Mouse (Mus musculus) CH12.LX (cell line): ENCODE measurements around the gene Cbx6. TPM values are rescaled to one million over a fixed set of nuclear protein-coding genes. Genes with fewer than 3 reads are reported as not detected.

Experiments used
- DNase-seq: peaks from one replicate; pipeline ENCODE4 v3.0.0-alpha.2; 2013; ENCODE audit errors: extremely low read depth
- H3K27ac ChIP-seq: 2 replicates; pipeline ENCODE4 v1.5.1; 2012; ENCODE audit warnings: low read depth, mild to moderate bottlenecking, control low read depth, moderate library complexity; ENCODE audit not compliant: insufficient read depth
- H3K27me3 ChIP-seq: replicated peaks from 2 replicates; pipeline ENCODE3; 2012; ENCODE audit warnings: inconsistent platforms
- H3K36me3 ChIP-seq, 2 experiments: replicated peaks in 1 of 2; 2 replicates each; pipeline versions ENCODE3 to v1.6.1; 2012; ENCODE audit warnings: inconsistent platforms in 1 of 2, low read length in 1 of 2, mild to moderate bottlenecking in 1 of 2, mixed read lengths in 1 of 2, moderate library complexity in 1 of 2; ENCODE audit not compliant: control insufficient read depth in 1 of 2, insufficient read depth in 1 of 2
- H3K4me1 ChIP-seq, 2 experiments: 2 replicates each; pipeline ENCODE4 v1.6.1; 2012; ENCODE audit warnings: inconsistent platforms in 1 of 2, moderate library complexity in 1 of 2; ENCODE audit not compliant: insufficient read depth in 2 of 2, control insufficient read depth in 1 of 2
- H3K4me2 ChIP-seq: 2 replicates; pipeline ENCODE4 v1.6.1; 2012; ENCODE audit warnings: low read depth, mild to moderate bottlenecking, control low read depth; ENCODE audit not compliant: poor library complexity, insufficient read depth, severe bottlenecking
- H3K4me3 ChIP-seq, 3 experiments: fragments of 150-350 bp in 1 of 3; sonication (generic) in 1 of 3; replicated peaks in 1 of 3; 2 replicates each; pipeline versions ENCODE3 to v1.5.1; 2011 to 2012; ENCODE audit warnings: low read depth in 2 of 3, low read length in 2 of 3, mild to moderate bottlenecking in 2 of 3, moderate library complexity in 2 of 3, control low read depth in 1 of 3, improper control_type of control experiment in 1 of 3, inconsistent platforms in 1 of 3, mixed read lengths in 1 of 3; ENCODE audit not compliant: poor library complexity in 1 of 3
- H3K79me2 ChIP-seq: replicated peaks from 2 replicates; pipeline ENCODE4 v1.6.1; 2012; ENCODE audit warnings: mild to moderate bottlenecking, moderate library complexity; ENCODE audit not compliant: control insufficient read depth, poor library complexity, insufficient read depth, severe bottlenecking; ENCODE audit errors: extremely low read depth
- H3K9ac ChIP-seq: 2 replicates; pipeline ENCODE4 v1.6.1; 2012; ENCODE audit warnings: low read depth, mild to moderate bottlenecking, control low read depth, moderate library complexity; ENCODE audit not compliant: insufficient read depth
- H3K9me3 ChIP-seq: replicated peaks from 2 replicates; pipeline ENCODE3; 2012; ENCODE audit warnings: low read length, inconsistent platforms, mixed read lengths
- CHD2 ChIP-seq: IDR thresholded peaks from 2 replicates; pipeline ENCODE4 v1.6.1; 2011; ENCODE audit warnings: low read length, improper control_type of control experiment
- E2F4 ChIP-seq: IDR thresholded peaks from 2 replicates; pipeline ENCODE4 v1.6.1; 2011; ENCODE audit warnings: low read depth, low read length, improper control_type of control experiment; ENCODE audit not compliant: insufficient replicate concordance
- EP300 ChIP-seq: IDR thresholded peaks from 2 replicates; pipeline ENCODE4 v1.6.1; 2011; ENCODE audit warnings: low read length, improper control_type of control experiment
- ETS1 ChIP-seq: conservative IDR thresholded peaks from 2 replicates; pipeline ENCODE4 v1.6.1; 2012; ENCODE audit warnings: low read depth, mild to moderate bottlenecking, inconsistent platforms, low read length, improper control_type of control experiment, moderate library complexity
- GABPA ChIP-seq: IDR thresholded peaks from 2 replicates; pipeline ENCODE4 v1.6.1; 2012; ENCODE audit warnings: low read depth, low read length, improper control_type of control experiment, inconsistent platforms; ENCODE audit not compliant: insufficient replicate concordance
- HCFC1 ChIP-seq: IDR thresholded peaks from 2 replicates; pipeline ENCODE4 v1.6.1; 2012; ENCODE audit warnings: low read depth, mild to moderate bottlenecking, inconsistent platforms, low read length, improper control_type of control experiment
- JUN ChIP-seq: IDR thresholded peaks from 2 replicates; pipeline ENCODE4 v1.6.1; 2011; ENCODE audit warnings: low read depth, mild to moderate bottlenecking, low read length, improper control_type of control experiment, moderate library complexity; ENCODE audit not compliant: insufficient read depth
- JUND ChIP-seq: conservative IDR thresholded peaks from 2 replicates; pipeline ENCODE4 v1.6.1; 2011; ENCODE audit warnings: low read depth, low read length, improper control_type of control experiment
- MAFK ChIP-seq: IDR thresholded peaks from 2 replicates; pipeline ENCODE4 v1.6.1; 2011; ENCODE audit warnings: low read length, improper control_type of control experiment; ENCODE audit not compliant: insufficient replicate concordance
- MEF2A ChIP-seq: IDR thresholded peaks from 2 replicates; pipeline ENCODE4 v1.6.1; 2014; ENCODE audit warnings: low read depth, mild to moderate bottlenecking, inconsistent platforms, low read length, improper control_type of control experiment, borderline replicate concordance
- MYC ChIP-seq: IDR thresholded peaks from 2 replicates; pipeline ENCODE4 v1.6.1; 2011; ENCODE audit warnings: low read depth, mild to moderate bottlenecking, improper control_type of control experiment, low read length
- POLR2A ChIP-seq: IDR thresholded peaks from 2 replicates; pipeline ENCODE4 v1.6.1; 2011; ENCODE audit warnings: low read depth, mild to moderate bottlenecking, improper control_type of control experiment, low read length
- RCOR1 ChIP-seq: conservative IDR thresholded peaks from 2 replicates; pipeline ENCODE4 v1.6.1; 2012; ENCODE audit warnings: low read depth, mild to moderate bottlenecking, inconsistent platforms, low read length, improper control_type of control experiment
- SIN3A ChIP-seq: IDR thresholded peaks from 2 replicates; pipeline ENCODE4 v1.6.1; 2012; ENCODE audit warnings: low read length, improper control_type of control experiment, inconsistent platforms
- SMC3 ChIP-seq: IDR thresholded peaks from 2 replicates; pipeline ENCODE4 v1.6.1; 2011; ENCODE audit warnings: low read depth, low read length, improper control_type of control experiment
- TCF12 ChIP-seq: IDR thresholded peaks from 2 replicates; pipeline ENCODE4 v1.6.1; 2014; ENCODE audit warnings: low read depth, mild to moderate bottlenecking, inconsistent platforms, low read length, improper control_type of control experiment
- ZKSCAN1 ChIP-seq: IDR thresholded peaks from 2 replicates; pipeline ENCODE4 v1.6.1; 2012; ENCODE audit warnings: low read depth, inconsistent platforms, low read length, improper control_type of control experiment, borderline replicate concordance
- ZNF384 ChIP-seq: IDR thresholded peaks from 2 replicates; pipeline ENCODE4 v1.6.1; 2012; ENCODE audit warnings: low read depth, low read length, improper control_type of control experiment, inconsistent platforms
- dilution Hi-C: fragments of 300-500 bp; cut with MboI; formaldehyde crosslinking; loops from 2 replicates; pipeline ENCODE4 v1.14.3; 2020; ENCODE audit warnings: low sequenced_read_pairs; ENCODE audit not compliant: extremely low pct_unique_long_range_greater_than_20kb, extremely low pct_ligation_motif_present
- in situ Hi-C: fragments of 300-500 bp; cut with MboI; formaldehyde crosslinking; loops from 3 replicates; pipeline ENCODE4 v1.14.3; 2019; ENCODE audit warnings: low sequenced_read_pairs, low pct_ligation_motif_present, low pct_unique_long_range_greater_than_20kb, mixed read lengths
- polyA plus RNA-seq: library from polyadenylated mRNA; unstranded; fragments of >175 nt; gene quantifications from 2 replicates; pipeline ENCODE4 v1.2.1, GENCODE M21; 2012; ENCODE audit warnings: low read depth; ENCODE audit not compliant: insufficient read length
- total RNA-seq, 2 experiments: library from RNA; depleted of rRNA; stranded (reverse); fragments of 300-350 nt in 1 of 2; fragments of >200 nt in 1 of 2; gene quantifications; 2 replicates each; pipeline ENCODE4 v1.2.3; 2012 to 2014

The Cbx6 gene
- total and polyA plus RNA-seq, 3 experiments: 11.1 to 40.7 (median 29.9) TPM

DNA sequence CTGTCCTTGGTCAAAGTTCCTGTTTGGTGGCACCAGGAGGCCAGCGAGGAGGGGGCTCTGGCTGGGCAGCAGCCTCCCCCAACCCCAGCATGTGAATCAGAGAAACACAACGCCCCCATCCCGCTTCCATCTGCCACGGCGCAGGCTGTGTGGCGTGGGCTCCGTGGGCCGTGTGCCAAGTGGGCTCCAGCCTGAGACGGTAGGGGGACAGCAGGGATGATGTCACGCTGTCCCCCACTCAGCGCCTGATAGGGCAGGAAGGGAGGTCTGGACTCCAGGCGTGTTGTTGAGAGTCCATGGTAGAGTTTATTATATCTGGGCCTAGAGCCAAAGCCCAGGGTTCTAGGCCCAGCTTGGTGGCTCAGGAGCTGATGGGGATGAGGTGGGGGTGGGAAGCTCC, 38.2 kb downstream of the Cbx6 start:
- no peak for DNase-seq
- Histone ChIP-seq H3K4me3 (no peak overlapping the region), H3K4me1 (peaks cover 0 to 3% of the 10 kb centered on the region in 2 experiments; a peak in 1 of 4 replicates), H3K4me2 (no peak overlapping the region), H3K27me3 (peaks cover 68% of the 10 kb centered on the region), H3K79me2 (no peaks in the 10 kb centered on the region), H3K9me3 (no peaks in the 10 kb centered on the region), H3K27ac (no peak overlapping the region), H3K36me3 (no peaks in the 10 kb centered on the region), H3K9ac (no peak overlapping the region)
- no peak for TF ChIP-seq CHD2
- no peak for TF ChIP-seq MYC
- no peak for TF ChIP-seq ETS1
- TF ChIP-seq SIN3A: no peak
- no peak for TF ChIP-seq E2F4
- TF ChIP-seq EP300: no peak
- TF ChIP-seq TCF12: no peak
- TF ChIP-seq HCFC1: no peak
- no peak for TF ChIP-seq JUND
- in situ Hi-C loops: no loop called here
- dilution Hi-C loops: no loop called here

DNA sequence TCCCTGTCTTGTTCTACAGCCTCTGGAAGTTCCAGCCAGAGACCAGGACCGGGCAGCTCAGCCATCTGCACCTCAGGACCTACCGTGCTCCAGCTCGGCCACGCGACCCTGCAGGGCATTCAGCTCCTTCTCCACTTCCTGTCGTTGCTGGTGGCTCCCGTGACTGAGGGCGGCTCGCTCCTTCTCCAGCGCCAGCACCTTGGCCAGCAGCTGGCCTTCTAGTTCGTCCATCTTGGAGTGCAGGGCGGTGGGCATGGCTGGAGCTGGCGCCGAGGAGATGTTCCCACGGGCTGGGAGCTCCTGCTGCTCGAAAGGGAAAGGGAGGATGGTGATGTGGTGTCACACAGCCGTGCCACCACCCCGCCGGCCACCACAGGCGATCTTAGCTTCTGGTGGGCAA, 40.3 kb downstream of the Cbx6 start:
- Histone ChIP-seq H3K79me2 (no peaks in the 10 kb centered on the region), H3K36me3 (no peaks in the 10 kb centered on the region), H3K9me3 (no peaks in the 10 kb centered on the region), H3K4me2 (no peak overlapping the region), H3K27ac (no peak overlapping the region), H3K4me1 (peaks cover 0 to 3% of the 10 kb centered on the region in 2 experiments; a peak in 1 of 4 replicates), H3K27me3 (peaks cover 73% of the 10 kb centered on the region), H3K4me3 (no peak overlapping the region), H3K9ac (no peak overlapping the region)
- TF ChIP-seq RCOR1 (no peak), GABPA (no peak), MAFK (no peak), ZKSCAN1 (no peak), JUN (no peak), SMC3 (no peak), MEF2A (no peak), POLR2A (no peak), ZNF384 (no peak)
- DNase-seq: no peak
- in situ Hi-C loops (no loop called here), dilution Hi-C loops (no loop called here)
